Mouse (Mus musculus): Measurements from ENCODE around the gene Ptprj. TPM values are rescaled to one million over a fixed set of nuclear protein-coding genes. Genes with fewer than 3 reads are reported as not detected.

Ptprj gene
- polyA plus RNA-seq, 1 experiment from 2014 or later: 1.0 TPM

DNA sequence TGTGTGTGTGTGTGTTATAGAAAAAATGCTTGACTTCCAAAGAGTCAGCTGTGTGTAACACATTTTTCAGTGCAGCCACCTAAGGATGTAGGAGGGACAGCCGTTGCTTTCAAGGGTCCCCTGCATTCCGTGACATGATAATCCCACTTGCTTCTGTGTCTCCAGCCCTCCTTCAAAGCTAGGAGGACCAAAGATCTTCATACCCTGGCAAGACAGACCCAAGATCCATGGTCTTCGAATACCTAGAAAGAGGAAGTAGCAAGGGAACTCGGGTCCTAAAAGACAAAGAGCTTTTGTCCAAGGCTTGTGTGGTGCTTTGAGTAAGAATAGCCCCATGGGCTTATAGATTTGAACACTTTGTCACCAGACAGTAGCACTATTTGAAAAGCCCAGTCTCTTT, 4.1 kb upstream of the Ptprj start:
- WGBS: 85% methylated on average over 4 of the region's 4 CpGs
- Histone ChIP-seq H3K9me3 (replicated peaks) (no peaks in the 10 kb centered on the region), H3K36me3 (no peaks in the 10 kb centered on the region), H3K4me3 (no peak overlapping the region), H3K4me1 (peaks cover 16% of the 10 kb centered on the region), H3K27ac (no peak overlapping the region), H3K27me3 (ENCODE audit: low read depth, poor library complexity, severe bottlenecking) (peaks cover 13% of the 10 kb centered on the region; the same call in 1 of the 2 replicates)
- DNase-seq (ENCODE audit: low spot score): no peak

DNA sequence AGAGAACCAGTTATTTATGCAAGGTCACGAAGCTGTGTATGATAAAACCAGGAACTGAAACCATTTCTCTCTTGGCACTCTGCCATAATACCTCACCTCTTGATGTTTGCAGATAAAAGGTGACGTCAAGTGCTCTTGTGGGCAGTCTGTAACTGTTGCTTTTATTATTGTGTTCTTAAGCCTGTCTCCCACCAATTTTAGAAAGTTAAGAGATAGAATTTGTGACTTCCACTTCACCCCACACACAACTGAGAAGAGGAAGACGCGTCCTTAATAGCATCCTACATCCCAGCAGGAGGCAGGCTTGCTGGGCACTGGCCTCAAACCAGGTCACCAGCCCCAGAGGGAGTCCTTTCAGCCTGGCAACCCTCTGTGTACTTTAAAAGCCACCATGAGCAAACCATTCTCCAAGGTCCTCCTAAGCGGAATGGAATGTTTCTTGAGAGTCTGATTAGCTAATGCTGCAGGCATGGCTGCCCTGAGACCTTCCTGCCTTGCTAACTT, 3.2 kb upstream of the Ptprj start:
- peaks cover 24% of the 10 kb centered on the region for H3K4me1 ChIP-seq
- 60% methylated on average over 5 of the region's 5 CpGs for WGBS
- no peak overlapping the region for H3K4me3 ChIP-seq
- H3K27me3 ChIP-seq (ENCODE audit: low read depth, poor library complexity, severe bottlenecking): peaks cover 18% of the 10 kb centered on the region
- no peak for DNase-seq (ENCODE audit: low spot score)
- no peaks in the 10 kb centered on the region for H3K9me3 ChIP-seq (replicated peaks)
- H3K27ac ChIP-seq: no peak overlapping the region
- no peaks in the 10 kb centered on the region for H3K36me3 ChIP-seq

DNA sequence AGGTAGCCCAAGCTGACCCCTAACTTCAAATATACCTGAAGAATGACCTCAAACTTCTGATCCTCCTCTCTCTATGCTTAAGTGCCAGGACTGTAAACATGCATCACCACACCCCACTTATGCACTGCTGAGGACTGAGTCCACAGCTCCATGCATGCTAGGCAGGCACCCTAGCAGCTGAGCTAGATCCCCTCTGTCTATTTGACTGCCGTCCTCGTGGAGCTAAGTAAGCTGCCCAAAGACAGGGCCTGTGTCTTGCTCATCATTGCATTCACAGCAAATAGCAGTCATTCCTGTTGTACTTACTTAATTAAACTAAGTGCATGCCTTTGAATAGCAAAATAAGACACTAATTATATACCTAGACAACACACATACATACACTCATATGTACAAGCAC, 2.4 kb upstream of the Ptprj start:
- H3K4me3 ChIP-seq: no peak overlapping the region
- 80% methylated on average over 2 of the region's 2 CpGs for WGBS
- peaks cover 24% of the 10 kb centered on the region for H3K27me3 ChIP-seq (ENCODE audit: low read depth, poor library complexity, severe bottlenecking)
- no peak for DNase-seq (ENCODE audit: low spot score)
- H3K36me3 ChIP-seq: no peaks in the 10 kb centered on the region
- no peak overlapping the region for H3K27ac ChIP-seq
- peaks cover 26% of the 10 kb centered on the region for H3K4me1 ChIP-seq
- H3K9me3 ChIP-seq (replicated peaks): no peaks in the 10 kb centered on the region

DNA sequence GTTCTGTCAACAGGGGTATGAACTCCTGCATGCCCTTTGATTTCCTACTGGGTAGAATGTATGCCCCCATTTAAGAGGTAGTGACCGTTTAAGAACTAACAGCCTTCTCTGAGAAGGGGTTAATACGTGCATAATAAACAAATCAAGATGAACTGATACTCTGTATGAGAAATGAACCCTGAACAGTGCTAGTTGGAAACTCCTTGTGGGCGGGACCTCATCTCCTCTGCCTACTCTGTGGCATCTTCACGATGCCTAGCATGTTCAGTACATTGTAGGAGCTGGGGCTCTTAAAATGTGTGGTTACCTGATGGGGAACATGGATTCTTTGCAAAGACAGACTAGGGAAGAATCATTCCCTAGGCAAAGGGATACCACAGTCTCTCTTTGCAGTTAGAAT, 1.9 kb upstream of the Ptprj start:
- Histone ChIP-seq H3K4me1 (peaks cover 26% of the 10 kb centered on the region), H3K27ac (no peak overlapping the region), H3K4me3 (no peak overlapping the region), H3K36me3 (no peaks in the 10 kb centered on the region), H3K27me3 (ENCODE audit: low read depth, poor library complexity, severe bottlenecking) (peaks cover 28% of the 10 kb centered on the region), H3K9me3 (replicated peaks) (no peaks in the 10 kb centered on the region)
- WGBS: 85% methylated on average over 4 of the region's 4 CpGs
- no peak for DNase-seq (ENCODE audit: low spot score)

DNA sequence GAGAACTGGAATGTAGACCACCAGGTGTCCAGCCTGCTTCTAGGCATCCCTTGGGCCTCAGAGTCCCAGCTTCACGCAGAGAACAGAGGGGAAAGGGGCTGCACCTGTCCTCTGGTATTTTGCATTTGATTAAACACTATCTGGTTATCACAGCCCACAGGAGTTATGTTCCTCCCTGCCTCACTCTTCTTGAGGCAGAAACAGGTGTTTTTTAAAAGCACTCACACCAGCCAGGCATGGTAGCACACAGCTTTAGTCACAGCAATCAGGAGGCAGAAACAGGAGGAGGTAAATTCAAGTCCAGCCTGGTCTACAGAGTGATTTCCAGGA, 1.3 kb upstream of the Ptprj start:
- H3K27me3 ChIP-seq (ENCODE audit: low read depth, poor library complexity, severe bottlenecking): peaks cover 28% of the 10 kb centered on the region
- H3K9me3 ChIP-seq (replicated peaks): no peaks in the 10 kb centered on the region
- no peaks in the 10 kb centered on the region for H3K36me3 ChIP-seq
- no peak overlapping the region for H3K4me3 ChIP-seq
- 31% methylated on average over 1 of the region's 1 CpGs for WGBS
- peaks cover 26% of the 10 kb centered on the region for H3K4me1 ChIP-seq
- no peak overlapping the region for H3K27ac ChIP-seq
- no peak for DNase-seq (ENCODE audit: low spot score)

DNA sequence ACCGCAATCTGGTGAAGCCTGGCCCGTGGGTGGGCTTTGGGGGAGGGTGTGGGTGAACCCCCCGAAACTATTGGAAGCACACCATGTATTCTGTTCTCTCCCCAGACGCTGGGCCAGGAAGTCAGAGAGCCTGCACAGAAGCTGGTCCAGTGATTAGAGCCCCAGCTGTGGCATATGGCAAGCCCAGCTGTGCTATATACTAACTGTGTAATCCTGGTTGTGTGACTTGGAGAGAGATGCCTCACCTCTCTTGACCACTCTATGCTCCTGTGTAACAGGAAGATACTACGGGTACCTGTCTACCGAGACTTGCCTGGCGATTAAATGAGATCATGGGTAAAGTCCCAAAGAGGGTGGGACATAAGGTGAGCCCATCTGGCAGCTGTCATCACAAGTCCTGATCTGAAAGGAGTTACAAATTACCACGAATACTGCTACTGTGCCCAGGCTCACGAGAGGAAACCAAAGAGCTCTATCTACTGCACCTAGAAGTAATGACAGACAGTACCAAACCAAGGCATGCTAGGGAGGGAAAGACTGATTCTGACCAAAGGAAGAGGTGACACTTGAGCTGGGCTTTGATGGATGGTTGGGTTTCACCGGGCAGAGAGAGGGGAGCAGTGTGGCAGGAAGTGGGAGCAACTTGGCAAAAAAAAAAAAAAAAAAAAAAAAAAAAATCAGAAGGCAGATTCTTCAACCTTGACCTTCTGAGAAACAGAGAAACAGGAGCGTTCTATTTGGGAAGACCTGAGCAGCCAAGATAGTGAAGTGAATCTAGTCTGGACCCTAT, 754 bp upstream of the Ptprj start:
- 10% methylated on average over 11 of the region's 11 CpGs for WGBS
- no peak for DNase-seq (ENCODE audit: low spot score)

DNA sequence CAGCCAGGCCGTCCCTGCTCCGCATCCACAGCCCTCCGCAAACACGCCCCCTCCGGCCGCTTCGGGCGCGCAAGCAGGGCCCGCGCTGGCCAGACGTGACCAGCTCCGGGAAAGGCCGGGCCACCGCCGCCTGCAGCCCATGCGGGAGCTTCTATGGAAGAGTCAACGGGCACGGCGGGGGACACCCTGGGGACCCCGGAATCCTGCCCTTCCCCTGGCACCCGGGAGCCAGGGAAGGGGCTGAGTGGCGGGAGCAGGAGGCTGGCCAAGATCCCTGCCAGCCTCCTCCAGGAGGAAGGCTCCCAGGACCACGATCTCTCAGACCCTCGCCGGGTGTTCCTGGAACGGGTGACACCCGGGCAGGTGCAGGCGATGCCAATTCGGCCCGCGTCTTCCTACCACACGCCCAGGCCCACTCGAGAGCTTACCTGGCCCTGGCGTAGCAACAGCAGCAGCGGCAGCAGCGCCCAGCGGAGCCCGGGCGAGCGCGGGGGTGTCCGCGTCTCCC, 665 bp downstream of the Ptprj start:
- WGBS: under 1% methylated on average over 44 of the region's 44 CpGs
- Histone ChIP-seq H3K27me3 (ENCODE audit: low read depth, poor library complexity, severe bottlenecking) (peaks cover 33% of the 10 kb centered on the region), H3K36me3 (no peaks in the 10 kb centered on the region), H3K9me3 (replicated peaks) (no peaks in the 10 kb centered on the region), H3K4me3 (peak overlapping the region; percentile 85), H3K4me1 (peaks cover 26% of the 10 kb centered on the region), H3K27ac (peak overlapping the region; percentile 92)
- peak; percentile 83 for DNase-seq (ENCODE audit: low spot score)

More for the DNA sequence above, 754 bp upstream of the Ptprj start:
- Histone ChIP-seq H3K27ac (peak overlapping the region; percentile 92), H3K27me3 (ENCODE audit: low read depth, poor library complexity, severe bottlenecking) (peaks cover 29% of the 10 kb centered on the region), H3K4me3 (peak overlapping the region; percentile 85), H3K4me1 (peaks cover 26% of the 10 kb centered on the region), H3K36me3 (no peaks in the 10 kb centered on the region), H3K9me3 (replicated peaks) (no peaks in the 10 kb centered on the region)

DNA sequence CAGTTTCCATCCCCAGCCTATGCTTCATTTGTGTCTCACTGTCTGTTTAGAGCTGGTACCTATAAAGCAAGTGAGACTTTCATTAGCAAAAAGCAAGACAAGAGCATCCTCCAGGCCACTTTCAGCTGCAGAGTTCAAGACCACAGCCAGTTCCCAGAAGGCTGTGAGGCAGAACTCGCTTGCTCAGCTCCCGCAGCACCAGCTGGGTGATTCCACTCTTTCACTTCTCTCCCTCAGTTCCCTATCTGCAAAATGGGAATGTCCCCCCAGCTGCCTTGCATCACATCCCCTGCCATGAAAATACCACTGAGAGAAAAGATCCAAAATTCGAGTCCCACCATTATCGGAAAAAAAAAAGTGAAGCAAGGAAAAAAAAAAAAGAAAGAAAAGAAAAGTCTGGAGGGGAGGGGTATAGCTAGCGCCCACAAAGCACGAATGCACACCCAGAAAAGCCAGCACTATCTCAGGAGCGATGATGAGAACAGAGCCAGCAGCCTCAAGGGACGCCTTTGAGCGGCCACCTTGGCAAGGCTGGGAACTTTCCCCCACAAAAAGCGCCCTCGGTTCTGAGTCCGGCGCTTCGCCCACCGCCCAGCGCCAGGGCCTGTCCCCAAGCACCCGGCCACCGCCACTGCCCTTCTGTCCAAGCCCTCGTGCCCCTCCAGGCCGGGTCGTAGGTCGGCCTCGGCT, 1.3 kb downstream of the Ptprj start:
- Histone ChIP-seq H3K9me3 (replicated peaks) (no peaks in the 10 kb centered on the region), H3K27me3 (ENCODE audit: low read depth, poor library complexity, severe bottlenecking) (peaks cover 33% of the 10 kb centered on the region), H3K36me3 (no peaks in the 10 kb centered on the region), H3K4me1 (peaks cover 30% of the 10 kb centered on the region), H3K4me3 (peak overlapping the region; percentile 85), H3K27ac (peak overlapping the region; percentile 92)
- WGBS: 2% methylated on average over 23 of the region's 23 CpGs
- peak; percentile 33 for DNase-seq (ENCODE audit: low spot score)

DNA sequence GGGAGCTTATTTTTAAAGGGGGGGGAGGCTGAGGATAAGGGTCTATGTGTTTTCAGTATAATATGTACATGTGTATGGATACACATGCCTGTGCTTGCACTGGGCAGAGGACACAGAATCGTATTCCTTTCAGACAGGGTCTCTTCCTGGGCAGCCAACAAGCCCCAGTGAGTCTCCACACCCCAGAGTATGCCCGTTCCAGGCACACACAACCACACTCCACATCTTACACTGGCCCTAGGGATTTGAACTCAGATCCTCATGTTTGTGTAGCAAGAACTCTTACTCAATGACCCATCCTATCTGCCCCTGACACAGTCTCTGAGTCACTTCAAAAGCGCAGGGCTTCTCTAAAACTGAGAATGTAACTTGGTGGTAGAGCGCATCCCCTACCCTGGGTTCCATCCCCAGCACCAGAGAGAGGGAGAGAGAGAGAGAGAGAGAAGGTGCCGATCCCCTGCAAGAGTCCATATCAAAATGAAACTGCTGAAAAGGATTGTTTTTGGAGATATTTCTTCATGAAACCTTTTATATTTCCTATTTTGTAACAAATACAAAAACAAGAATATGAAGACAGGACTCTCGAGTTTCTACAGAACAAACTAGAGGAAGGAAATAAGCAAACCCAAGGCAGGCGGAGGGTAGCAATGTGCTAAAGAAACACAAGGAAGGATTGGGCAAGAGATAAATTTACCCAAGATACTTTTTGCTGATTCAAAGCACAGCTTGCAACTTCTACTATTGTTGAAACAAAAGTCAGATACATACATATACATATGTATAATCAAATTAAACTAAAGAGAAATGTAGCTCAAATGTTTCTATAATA, 2.8 kb downstream of the Ptprj start:
- Histone ChIP-seq H3K9me3 (replicated peaks) (no peaks in the 10 kb centered on the region), H3K4me3 (no peak overlapping the region), H3K4me1 (peaks cover 34% of the 10 kb centered on the region), H3K27ac (no peak overlapping the region), H3K36me3 (no peaks in the 10 kb centered on the region), H3K27me3 (ENCODE audit: low read depth, poor library complexity, severe bottlenecking) (peaks cover 27% of the 10 kb centered on the region)
- peak; percentile 15 for DNase-seq (ENCODE audit: low spot score)
- WGBS: 92% methylated on average over 7 of the region's 7 CpGs

DNA sequence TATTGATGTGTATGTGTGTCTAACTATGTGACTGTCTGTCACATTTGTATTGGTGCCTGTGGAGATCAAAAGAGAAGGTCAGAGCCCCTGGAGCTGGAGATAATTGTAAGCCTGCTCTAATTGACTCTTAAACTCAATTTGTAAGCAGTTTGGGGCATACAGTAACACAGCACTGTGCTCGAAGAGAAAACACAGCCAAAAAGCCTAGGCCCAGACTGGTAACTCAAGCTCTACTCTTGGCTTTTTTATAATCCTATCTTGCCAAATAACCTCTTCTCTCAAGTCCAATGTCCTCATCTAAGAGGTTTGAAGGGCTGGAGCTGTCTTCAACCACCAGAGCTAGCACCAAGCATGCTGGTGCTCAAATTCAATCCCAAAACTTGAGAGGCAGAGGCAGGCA, 3.5 kb downstream of the Ptprj start:
- H3K27me3 ChIP-seq (ENCODE audit: low read depth, poor library complexity, severe bottlenecking): peaks cover 20% of the 10 kb centered on the region; the same call in 1 of the 2 replicates
- no peaks in the 10 kb centered on the region for H3K9me3 ChIP-seq (replicated peaks)
- peak; percentile 21 for DNase-seq (ENCODE audit: low spot score)
- H3K4me3 ChIP-seq: no peak overlapping the region
- H3K4me1 ChIP-seq: peaks cover 41% of the 10 kb centered on the region
- H3K36me3 ChIP-seq: no peaks in the 10 kb centered on the region
- 10% methylated on average over 1 of the region's 1 CpGs for WGBS
- H3K27ac ChIP-seq: no peak overlapping the region

DNA sequence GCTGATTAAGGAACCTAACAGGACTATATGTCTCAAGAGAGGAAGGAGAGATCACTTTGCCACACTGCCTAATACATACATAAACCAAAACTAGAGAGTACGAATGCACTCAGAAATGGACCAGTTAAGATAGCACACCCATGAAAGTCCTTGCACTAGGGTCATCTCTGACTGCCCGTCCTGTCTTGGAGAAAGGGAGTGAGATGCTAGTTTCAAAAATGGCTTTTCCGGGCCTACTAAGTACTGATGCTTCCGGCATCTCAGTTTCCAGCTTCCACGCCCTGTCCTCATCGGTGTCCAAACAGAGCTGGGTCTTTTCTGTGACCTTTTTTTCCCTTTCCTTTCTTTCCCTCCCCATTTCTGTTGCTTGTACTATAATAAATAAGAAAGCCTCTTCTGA, 4.0 kb downstream of the Ptprj start:
- peak; percentile 21 for DNase-seq (ENCODE audit: low spot score)
- Histone ChIP-seq H3K27ac (no peak overlapping the region), H3K4me3 (no peak overlapping the region), H3K9me3 (replicated peaks) (no peaks in the 10 kb centered on the region), H3K36me3 (no peaks in the 10 kb centered on the region), H3K4me1 (peaks cover 42% of the 10 kb centered on the region), H3K27me3 (ENCODE audit: low read depth, poor library complexity, severe bottlenecking) (peaks cover 20% of the 10 kb centered on the region; the same call in 1 of the 2 replicates)
- WGBS: 82% methylated on average over 6 of the region's 6 CpGs

DNA sequence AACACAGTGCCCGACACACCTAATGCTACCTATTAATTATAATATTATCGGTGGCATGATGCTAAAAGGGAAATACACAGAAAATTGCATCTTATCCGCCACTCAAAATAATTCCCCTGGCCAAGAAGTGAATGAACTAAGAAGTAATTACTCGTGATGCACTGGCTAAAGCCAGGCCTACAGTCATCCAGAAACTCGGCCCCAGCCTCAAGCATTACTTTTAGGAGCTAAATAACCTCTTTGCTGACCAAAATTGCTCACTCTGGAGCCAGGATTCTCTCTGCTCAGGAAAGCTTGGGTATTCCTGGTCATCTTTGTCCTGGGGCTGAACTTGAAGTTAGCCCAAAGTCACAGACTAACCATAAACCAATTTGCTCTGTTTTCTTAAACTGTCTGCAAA, 4.7 kb downstream of the Ptprj start:
- DNase-seq (ENCODE audit: low spot score): peak; percentile 14
- WGBS: 76% methylated on average over 5 of the region's 5 CpGs
- no peak overlapping the region for H3K4me3 ChIP-seq
- H3K4me1 ChIP-seq: peaks cover 35% of the 10 kb centered on the region
- no peak overlapping the region for H3K27ac ChIP-seq
- H3K9me3 ChIP-seq (replicated peaks): no peaks in the 10 kb centered on the region
- peaks cover 20% of the 10 kb centered on the region; the same call in 1 of the 2 replicates for H3K27me3 ChIP-seq (ENCODE audit: low read depth, poor library complexity, severe bottlenecking)
- no peaks in the 10 kb centered on the region for H3K36me3 ChIP-seq
